Mouse (Mus musculus): ENCODE results near the gene Phf1. TPM values are rescaled to one million over a fixed set of nuclear protein-coding genes. Genes with fewer than 3 reads are reported as not detected.
A peak's percentile ranks its signal among the peaks of the same experiment; 100 is the strongest.

Gene Phf1
- polyA plus RNA-seq, 1 experiment, result 101 TPM

- DNase-seq, result no peak
- WGBS, result 4% methylated on average over 13 of the region's 13 CpGs
Observed at GRCm38 (mm10) chr17:26933419-26933818, 567 bp downstream of the Phf1 start.

GRCm38 (mm10) chr17:26933885-26934827 is 1.3 kb downstream of the Phf1 start:
- Histone ChIP-seq H3K4me3 (replicated peaks; ENCODE audit: extremely low read depth, low read depth, low read length) (peak overlapping the region; percentile 69), H3K4me1 (ENCODE audit: control insufficient read depth, insufficient read depth, low read length) (peaks cover 9% of the 10 kb centered on the region)
- no peak for DNase-seq
- no peak for TF ChIP-seq POLR2A (IDR thresholded peaks at IDR 0.05; ENCODE audit: borderline replicate concordance, extremely low read depth, low read depth, low read length)
- TF ChIP-seq CTCF (IDR thresholded peaks at IDR 0.05; ENCODE audit: insufficient read depth, low read length), result no peak
- 74% methylated on average over 16 of the region's 16 CpGs for WGBS

More at GRCm38 (mm10) chr17:26933419-26933818, 567 bp downstream of the Phf1 start:
- TF ChIP-seq CTCF (IDR thresholded peaks at IDR 0.05; ENCODE audit: insufficient read depth, low read length) (no peak), POLR2A (IDR thresholded peaks at IDR 0.05; ENCODE audit: borderline replicate concordance, extremely low read depth, low read depth, low read length) (no peak)
- Histone ChIP-seq H3K4me1 (ENCODE audit: control insufficient read depth, insufficient read depth, low read length) (peaks cover 9% of the 10 kb centered on the region), H3K4me3 (replicated peaks; ENCODE audit: extremely low read depth, low read depth, low read length) (peak overlapping the region; percentile 69)

GRCm38 (mm10) chr17:26935027-26935426 is 2.2 kb downstream of the Phf1 start:
- no peak overlapping the region for H3K4me3 ChIP-seq (replicated peaks; ENCODE audit: extremely low read depth, low read depth, low read length)
- DNase-seq, result no peak
- peaks cover 9% of the 10 kb centered on the region for H3K4me1 ChIP-seq (ENCODE audit: control insufficient read depth, insufficient read depth, low read length)
- TF ChIP-seq POLR2A (IDR thresholded peaks at IDR 0.05; ENCODE audit: borderline replicate concordance, extremely low read depth, low read depth, low read length), result no peak
- no peak for TF ChIP-seq CTCF (IDR thresholded peaks at IDR 0.05; ENCODE audit: insufficient read depth, low read length)
- 87% methylated on average over 9 of the region's 9 CpGs for WGBS

GRCm38 (mm10) chr17:26936453-26936852 is 3.6 kb downstream of the Phf1 start:
- H3K4me1 ChIP-seq (ENCODE audit: control insufficient read depth, insufficient read depth, low read length), result peaks cover 9% of the 10 kb centered on the region
- H3K4me3 ChIP-seq (replicated peaks; ENCODE audit: extremely low read depth, low read depth, low read length), result no peak overlapping the region
- WGBS, result 80% methylated on average over 12 of the region's 12 CpGs
- TF ChIP-seq POLR2A (IDR thresholded peaks at IDR 0.05; ENCODE audit: borderline replicate concordance, extremely low read depth, low read depth, low read length), result no peak
- no peak for TF ChIP-seq CTCF (IDR thresholded peaks at IDR 0.05; ENCODE audit: insufficient read depth, low read length)
- DNase-seq, result no peak

- H3K4me1 ChIP-seq (ENCODE audit: control insufficient read depth, insufficient read depth, low read length), result peaks cover 9% of the 10 kb centered on the region
- WGBS, result 83% methylated on average over 15 of the region's 15 CpGs
- DNase-seq, result no peak
- TF ChIP-seq POLR2A (IDR thresholded peaks at IDR 0.05; ENCODE audit: borderline replicate concordance, extremely low read depth, low read depth, low read length), result no peak
- no peak for TF ChIP-seq CTCF (IDR thresholded peaks at IDR 0.05; ENCODE audit: insufficient read depth, low read length)
- no peak overlapping the region for H3K4me3 ChIP-seq (replicated peaks; ENCODE audit: extremely low read depth, low read depth, low read length)
Observed at GRCm38 (mm10) chr17:26936921-26937695, 4.3 kb downstream of the Phf1 start.

- Histone ChIP-seq H3K4me3 (replicated peaks; ENCODE audit: extremely low read depth, low read depth, low read length) (peak overlapping the region; percentile 80), H3K4me1 (ENCODE audit: control insufficient read depth, insufficient read depth, low read length) (peaks cover 9% of the 10 kb centered on the region)
- TF ChIP-seq CTCF (IDR thresholded peaks at IDR 0.05; ENCODE audit: insufficient read depth, low read length) (no peak), POLR2A (IDR thresholded peaks at IDR 0.05; ENCODE audit: borderline replicate concordance, extremely low read depth, low read depth, low read length) (no peak)
- 45% methylated on average over 16 of the region's 16 CpGs for WGBS
- no peak for DNase-seq
Observed at GRCm38 (mm10) chr17:26937883-26938695, 5.2 kb downstream of the Phf1 start.

- DNase-seq, result no peak
- TF ChIP-seq POLR2A (IDR thresholded peaks at IDR 0.05; ENCODE audit: borderline replicate concordance, extremely low read depth, low read depth, low read length) (no peak), CTCF (IDR thresholded peaks at IDR 0.05; ENCODE audit: insufficient read depth, low read length) (no peak)
- under 1% methylated on average over 22 of the region's 22 CpGs for WGBS
- peaks cover 9% of the 10 kb centered on the region for H3K4me1 ChIP-seq (ENCODE audit: control insufficient read depth, insufficient read depth, low read length)
- H3K4me3 ChIP-seq (replicated peaks; ENCODE audit: extremely low read depth, low read depth, low read length), result peak overlapping the region; percentile 80
Observed at GRCm38 (mm10) chr17:26938731-26939130, 5.9 kb downstream of the Phf1 start.

GRCm38 (mm10) chr17:26939178-26939972 is 6.5 kb downstream of the Phf1 start, which contains the start of gene Cuta:
Cuta (minus strand) TSS chr17:26939569.
- peaks cover 5% of the 10 kb centered on the region; the same call in 1 of the 2 replicates for H3K4me1 ChIP-seq (ENCODE audit: control insufficient read depth, insufficient read depth, low read length)
- under 1% methylated on average over 70 of the region's 70 CpGs for WGBS
- H3K4me3 ChIP-seq (replicated peaks; ENCODE audit: extremely low read depth, low read depth, low read length), result peak within 1 kb of the TSS; percentile 80
- peak; percentile 99 for DNase-seq
- no peak for TF ChIP-seq CTCF (IDR thresholded peaks at IDR 0.05; ENCODE audit: insufficient read depth, low read length)
- peak; percentile 99 for TF ChIP-seq POLR2A (IDR thresholded peaks at IDR 0.05; ENCODE audit: borderline replicate concordance, extremely low read depth, low read depth, low read length)

Measured in lung, adult 2 months (tissue).